Mouse (Mus musculus) kidney, adult 9 months (tissue): ENCODE measurements at regions not wholly inside any gene's neighbourhood (a gene's known extent, or its start where the extent isn't known, plus 50 kb on each side); places are given as distances from the start of the nearest gene placed in this dataset.

Source experiments
- DNase-seq: peaks from one replicate; pipeline ENCODE4 v3.0.0; 2022

DNA sequence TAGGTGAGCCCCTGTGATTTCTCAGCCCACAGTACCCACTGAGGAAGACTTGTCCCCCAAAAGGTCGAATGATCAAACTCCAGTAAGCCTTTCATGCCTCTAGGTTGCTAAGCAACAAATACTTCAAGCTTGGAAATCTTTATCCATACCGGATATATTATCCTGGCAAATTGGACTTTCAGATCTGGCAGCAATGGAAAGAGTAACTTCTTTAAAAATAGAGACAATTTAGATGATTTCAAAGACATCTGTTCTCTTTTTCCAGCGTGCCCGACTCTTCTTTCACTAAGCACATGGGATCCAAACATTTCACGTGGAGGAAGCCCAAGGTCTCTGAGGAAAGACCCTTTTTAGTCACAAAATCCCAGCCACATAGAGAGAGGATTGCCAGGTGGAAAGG is 645.4 kb downstream of the Insc start:
- DNase-seq, result no peak

GRCm38 (mm10) chr7:115392520-115392919 is 646.1 kb downstream of the Sox6 start:
- no peak for DNase-seq

DNA sequence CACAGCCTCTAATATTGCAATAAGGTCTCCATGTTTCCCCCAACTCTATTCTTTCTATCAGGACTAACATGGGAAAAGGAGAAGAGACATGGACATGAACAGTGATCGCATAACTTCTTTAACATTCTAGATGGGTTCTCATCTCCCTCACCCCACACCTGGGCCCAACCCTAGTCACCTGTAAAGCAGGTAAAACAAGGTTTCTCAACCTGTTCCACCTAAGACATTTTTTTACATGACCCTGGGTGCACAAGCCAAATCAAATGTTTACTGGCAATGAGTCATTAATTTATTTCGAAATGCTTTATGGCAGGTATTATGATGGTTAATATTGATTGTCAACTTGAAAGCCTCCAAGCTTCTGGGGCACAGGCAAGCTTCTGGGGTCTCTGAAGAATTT is 640.4 kb downstream of the Sox6 start:
- no peak for DNase-seq

DNA sequence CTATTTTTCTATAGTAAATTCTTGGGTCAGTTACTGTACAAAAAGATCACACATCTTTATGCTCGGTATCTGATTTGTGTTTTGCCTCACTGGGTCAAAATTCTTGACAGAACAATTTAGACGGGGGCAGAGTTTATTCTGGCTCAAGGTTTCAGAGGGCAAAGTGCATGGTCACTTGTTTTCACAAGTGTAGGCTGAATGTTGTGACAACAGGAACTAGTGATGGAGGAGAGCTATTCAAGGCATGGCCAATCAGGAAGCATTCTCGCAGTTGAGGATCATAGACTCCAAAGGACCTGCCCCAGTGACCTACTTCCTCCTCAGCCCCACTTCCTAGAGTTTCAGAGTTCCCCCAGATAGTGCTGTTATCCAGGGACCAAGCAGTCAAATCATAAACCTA is 639.1 kb downstream of the Sox6 start:
- DNase-seq, result peak; percentile 11

- no peak for DNase-seq
Measured at GRCm38 (mm10) chr7:115407889-115408288, 630.7 kb downstream of the Sox6 start.

DNA sequence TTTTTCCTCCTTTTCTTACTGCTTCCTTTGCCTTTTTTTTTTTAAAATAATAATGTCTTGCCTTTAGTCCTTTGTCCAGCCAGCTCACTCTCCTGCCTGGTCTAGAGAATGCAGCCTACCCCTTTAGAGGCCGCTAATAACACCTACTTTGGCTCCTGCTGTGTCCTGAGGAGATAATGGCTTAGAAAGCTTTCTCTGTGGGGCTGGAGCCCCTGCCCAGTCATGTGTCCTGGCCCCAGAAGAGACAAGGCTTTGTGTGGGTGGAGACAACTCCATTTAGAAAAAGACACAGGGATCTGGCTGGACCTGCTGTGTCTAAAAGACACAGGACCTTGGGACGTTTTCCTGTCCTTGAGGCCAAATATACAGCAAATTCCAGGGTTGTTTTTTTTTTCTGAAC is 629.7 kb downstream of the Sox6 start:
- no peak for DNase-seq

- no peak for DNase-seq
Measured at GRCm38 (mm10) chr7:115410501-115411230, 627.9 kb downstream of the Sox6 start.

DNA sequence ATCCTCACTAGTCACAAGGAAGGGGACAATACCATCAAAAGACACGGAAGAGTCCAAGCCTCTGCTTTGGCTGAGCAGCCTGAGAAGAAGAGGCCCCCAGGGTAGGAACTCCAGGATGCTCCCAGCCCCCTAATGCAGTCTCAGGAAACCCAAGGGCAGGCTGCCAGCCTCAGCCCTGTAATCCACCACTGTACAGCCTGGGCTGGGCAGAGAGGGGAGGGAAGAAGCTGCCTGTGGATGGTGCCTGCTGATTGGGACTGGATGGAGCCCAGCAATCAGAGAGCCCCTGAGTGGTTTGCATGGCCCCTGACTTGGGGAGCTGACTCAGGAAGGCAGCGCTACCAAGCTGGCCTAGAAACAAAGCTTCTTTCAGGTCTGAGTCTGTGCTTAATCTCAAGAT is 627.1 kb downstream of the Sox6 start:
- DNase-seq, result no peak

DNA sequence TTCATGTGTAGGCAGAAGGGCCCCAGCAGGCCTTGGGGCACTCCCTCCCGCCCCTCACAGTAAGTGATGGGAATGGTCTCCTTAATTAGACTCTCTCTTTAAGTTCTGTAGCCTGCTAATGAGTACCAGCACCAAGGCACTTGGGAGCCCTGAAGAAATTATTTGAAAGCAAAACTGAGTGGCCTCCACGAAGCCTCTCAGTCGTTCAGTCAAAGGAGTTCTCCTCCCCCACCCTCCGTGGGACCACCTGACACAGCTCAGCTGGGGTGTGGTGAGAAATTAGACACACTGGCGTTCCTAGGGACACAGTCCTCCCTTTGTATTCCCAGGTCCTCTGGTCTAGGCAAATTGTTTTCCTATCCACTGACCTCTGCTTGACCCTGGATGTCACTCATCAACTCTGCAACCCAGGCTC is 623.4 kb downstream of the Sox6 start:
- DNase-seq, result no peak
